Mouse (Mus musculus) spleen, adult 2 months (tissue): ENCODE data around the gene Afg1l.

ENCODE experiments used
- CTCF ChIP-seq: fragments of 200-500 bp; IDR thresholded peaks from 2 replicates; pipeline ENCODE4 v1.5.1; 2011; ENCODE audit warnings: mild to moderate bottlenecking, inconsistent platforms; ENCODE audit not compliant: insufficient read depth, insufficient read length, insufficient replicate concordance; ENCODE audit errors: extremely low read depth
- POLR2A ChIP-seq: fragments of 200-500 bp; IDR thresholded peaks from 2 replicates; pipeline ENCODE4 v1.6.1; 2011; ENCODE audit warnings: low read depth, low read length, inconsistent platforms

DNA sequence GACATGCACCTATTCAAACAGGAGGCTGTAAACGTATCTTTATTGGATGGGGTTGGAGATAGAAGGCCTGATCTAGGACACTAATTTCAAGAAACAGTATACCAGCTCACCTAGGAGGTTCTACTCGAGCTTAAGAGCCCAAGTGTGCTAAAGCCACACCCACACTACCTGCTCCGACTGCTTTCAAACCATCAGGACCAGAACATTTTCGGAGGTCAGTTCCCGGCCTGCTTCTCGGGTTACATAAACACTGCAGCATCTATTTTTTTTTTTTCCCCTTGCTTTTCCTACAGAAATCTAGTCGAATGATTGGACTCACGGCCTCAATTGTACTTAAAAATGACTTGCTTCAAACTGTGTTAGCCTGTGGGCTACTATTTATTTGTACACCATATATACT is 214.7 kb downstream of the Afg1l start:
- TF ChIP-seq CTCF = no peak
- TF ChIP-seq POLR2A = no peak
